Mouse (Mus musculus): ENCODE measurements around the gene Ddx49. TPM values are rescaled to one million over a fixed set of nuclear protein-coding genes. Genes with fewer than 3 reads are reported as not detected.

The Ddx49 gene
- polyA plus RNA-seq, 1 experiment = 31.6 TPM

- Histone ChIP-seq H3K4me3 (ENCODE audit: insufficient read depth, low read length) (no peak overlapping the region), H3K4me1 (ENCODE audit: control insufficient read depth, insufficient read depth, low read length) (no peaks in the 10 kb centered on the region), H3K27ac (ENCODE audit: insufficient read depth, low read length) (no peak overlapping the region)
- TF ChIP-seq POLR2A (IDR thresholded peaks at IDR 0.05; ENCODE audit: low read depth, low read length) = no peak
- peak; percentile 47; the same call in 1 of the 2 replicates for TF ChIP-seq CTCF (IDR thresholded peaks at IDR 0.05; ENCODE audit: borderline replicate concordance, insufficient read depth, low read length)
Measured at GRCm38 (mm10) chr8:70286737-70287136, 15.6 kb downstream of the Ddx49 start.

GRCm38 (mm10) chr8:70285304-70285703, 17.0 kb downstream of the Ddx49 start:
- no peak for TF ChIP-seq POLR2A (IDR thresholded peaks at IDR 0.05; ENCODE audit: low read depth, low read length)
- TF ChIP-seq CTCF (IDR thresholded peaks at IDR 0.05; ENCODE audit: borderline replicate concordance, insufficient read depth, low read length) = no peak
- H3K4me1 ChIP-seq (ENCODE audit: control insufficient read depth, insufficient read depth, low read length) = no peaks in the 10 kb centered on the region
- no peak overlapping the region for H3K27ac ChIP-seq (ENCODE audit: insufficient read depth, low read length)
- no peak overlapping the region for H3K4me3 ChIP-seq (ENCODE audit: insufficient read depth, low read length)

GRCm38 (mm10) chr8:70284421-70284820, 17.9 kb downstream of the Ddx49 start:
- H3K4me1 ChIP-seq (ENCODE audit: control insufficient read depth, insufficient read depth, low read length) = no peaks in the 10 kb centered on the region
- H3K27ac ChIP-seq (ENCODE audit: insufficient read depth, low read length) = no peak overlapping the region
- peak overlapping the region; percentile 7; the same call in 1 of the 2 replicates for H3K4me3 ChIP-seq (ENCODE audit: insufficient read depth, low read length)
- TF ChIP-seq CTCF (IDR thresholded peaks at IDR 0.05; ENCODE audit: borderline replicate concordance, insufficient read depth, low read length) (no peak), POLR2A (IDR thresholded peaks at IDR 0.05; ENCODE audit: low read depth, low read length) (no peak)

GRCm38 (mm10) chr8:70283136-70284077, 18.9 kb downstream of the Ddx49 start:
- peak overlapping the region; percentile 29 for H3K27ac ChIP-seq (ENCODE audit: insufficient read depth, low read length)
- TF ChIP-seq POLR2A (IDR thresholded peaks at IDR 0.05; ENCODE audit: low read depth, low read length) = peak; percentile 7; the same call in 1 of the 2 replicates
- TF ChIP-seq CTCF (IDR thresholded peaks at IDR 0.05; ENCODE audit: borderline replicate concordance, insufficient read depth, low read length) = no peak
- H3K4me1 ChIP-seq (ENCODE audit: control insufficient read depth, insufficient read depth, low read length) = no peaks in the 10 kb centered on the region
- H3K4me3 ChIP-seq (ENCODE audit: insufficient read depth, low read length) = peak overlapping the region; percentile 70

GRCm38 (mm10) chr8:70282603-70283135, 19.6 kb downstream of the Ddx49 start, which contains the start of gene Homer3:
Gene Homer3 (plus strand): TSS chr8:70282827.
- TF ChIP-seq CTCF (IDR thresholded peaks at IDR 0.05; ENCODE audit: borderline replicate concordance, insufficient read depth, low read length) (peak; percentile 44; the same call in 1 of the 2 replicates), POLR2A (IDR thresholded peaks at IDR 0.05; ENCODE audit: low read depth, low read length) (peak; percentile 77)
- Histone ChIP-seq H3K4me1 (ENCODE audit: control insufficient read depth, insufficient read depth, low read length) (no peaks in the 10 kb centered on the region), H3K27ac (ENCODE audit: insufficient read depth, low read length) (peak within 1 kb of the TSS; percentile 29), H3K4me3 (ENCODE audit: insufficient read depth, low read length) (peak within 1 kb of the TSS; percentile 70)

GRCm38 (mm10) chr8:70281001-70281400, 21.3 kb downstream of the Ddx49 start:
- Histone ChIP-seq H3K4me3 (ENCODE audit: insufficient read depth, low read length) (no peak overlapping the region), H3K4me1 (ENCODE audit: control insufficient read depth, insufficient read depth, low read length) (no peaks in the 10 kb centered on the region), H3K27ac (ENCODE audit: insufficient read depth, low read length) (no peak overlapping the region)
- TF ChIP-seq CTCF (IDR thresholded peaks at IDR 0.05; ENCODE audit: borderline replicate concordance, insufficient read depth, low read length) (no peak), POLR2A (IDR thresholded peaks at IDR 0.05; ENCODE audit: low read depth, low read length) (no peak)

- Histone ChIP-seq H3K4me3 (ENCODE audit: insufficient read depth, low read length) (no peak overlapping the region), H3K27ac (ENCODE audit: insufficient read depth, low read length) (no peak overlapping the region), H3K4me1 (ENCODE audit: control insufficient read depth, insufficient read depth, low read length) (no peaks in the 10 kb centered on the region)
- no peak for TF ChIP-seq POLR2A (IDR thresholded peaks at IDR 0.05; ENCODE audit: low read depth, low read length)
- TF ChIP-seq CTCF (IDR thresholded peaks at IDR 0.05; ENCODE audit: borderline replicate concordance, insufficient read depth, low read length) = no peak
Measured at GRCm38 (mm10) chr8:70279266-70279665, 23.0 kb downstream of the Ddx49 start.

- TF ChIP-seq POLR2A (IDR thresholded peaks at IDR 0.05; ENCODE audit: low read depth, low read length) (no peak), CTCF (IDR thresholded peaks at IDR 0.05; ENCODE audit: borderline replicate concordance, insufficient read depth, low read length) (no peak)
- H3K4me3 ChIP-seq (ENCODE audit: insufficient read depth, low read length) = no peak overlapping the region
- H3K4me1 ChIP-seq (ENCODE audit: control insufficient read depth, insufficient read depth, low read length) = no peaks in the 10 kb centered on the region
- H3K27ac ChIP-seq (ENCODE audit: insufficient read depth, low read length) = no peak overlapping the region
Measured at GRCm38 (mm10) chr8:70278175-70278574, 24.1 kb downstream of the Ddx49 start.

- no peak overlapping the region for H3K27ac ChIP-seq (ENCODE audit: insufficient read depth, low read length)
Measured at GRCm38 (mm10) chr8:70276476-70276875, 25.8 kb downstream of the Ddx49 start.

GRCm38 (mm10) chr8:70274350-70274749, 27.9 kb downstream of the Ddx49 start:
- no peak overlapping the region for H3K4me3 ChIP-seq (ENCODE audit: insufficient read depth, low read length)
- no peak for TF ChIP-seq POLR2A (IDR thresholded peaks at IDR 0.05; ENCODE audit: low read depth, low read length)
- H3K4me1 ChIP-seq (ENCODE audit: control insufficient read depth, insufficient read depth, low read length) = no peaks in the 10 kb centered on the region
- no peak overlapping the region for H3K27ac ChIP-seq (ENCODE audit: insufficient read depth, low read length)

More at GRCm38 (mm10) chr8:70276476-70276875, 25.8 kb downstream of the Ddx49 start:
- Histone ChIP-seq H3K4me3 (ENCODE audit: insufficient read depth, low read length) (no peak overlapping the region), H3K4me1 (ENCODE audit: control insufficient read depth, insufficient read depth, low read length) (no peaks in the 10 kb centered on the region)
- TF ChIP-seq POLR2A (IDR thresholded peaks at IDR 0.05; ENCODE audit: low read depth, low read length) (no peak), CTCF (IDR thresholded peaks at IDR 0.05; ENCODE audit: borderline replicate concordance, insufficient read depth, low read length) (no peak)

Measured in embryonic fibroblast, embryonic 13.5 days (primary cell).